In genomic region chr16:17896091-17896490, GRCm38 (mm10) we compare ENCODE assay signal across 33 mouse cellular contexts. TPM values are rescaled to one million over a fixed set of nuclear protein-coding genes. Genes with fewer than 3 reads are reported as not detected.
"Had no signal": no experiment of that assay in that cellular context is flagged by ENCODE, and none has a peak within 500 bp of the region (broad histone marks: within the 10 kb centered on the region; RNA-seq: fewer than 3 reads in every experiment).

No protein-coding gene starts in this region.

- H3K4me3 ChIP-seq: gastrocnemius, adult 2 months; heart, adult 2 months; heart, embryonic 10.5 days; heart, embryonic 12.5 days; hindbrain, embryonic 10.5 days; hindbrain, embryonic 12.5 days; intestine, embryonic 15.5 days; kidney, embryonic 15.5 days; limb, embryonic 13.5 days; limb, embryonic 15.5 days; liver, embryonic 12.5 days had no signal

- H3K27ac ChIP-seq: gastrocnemius, adult 2 months; heart, adult 2 months; heart, embryonic 10.5 days; hindbrain, embryonic 10.5 days; hindbrain, embryonic 12.5 days; hindbrain, embryonic 14.5 days; intestine, embryonic 15.5 days; kidney, embryonic 15.5 days; kidney, postnatal 0 days; limb, embryonic 13.5 days; limb, embryonic 15.5 days; liver, embryonic 12.5 days had no signal

- H3K9me3 ChIP-seq: heart, embryonic 10.5 days; heart, embryonic 12.5 days; hindbrain, embryonic 10.5 days; hindbrain, embryonic 12.5 days; intestine, embryonic 15.5 days; kidney, embryonic 15.5 days; limb, embryonic 13.5 days; limb, embryonic 15.5 days; liver, embryonic 12.5 days had no signal

- H3K4me2 ChIP-seq: heart, embryonic 12.5 days; hindbrain, embryonic 12.5 days; hindbrain, embryonic 14.5 days; intestine, embryonic 15.5 days; kidney, embryonic 15.5 days; limb, embryonic 13.5 days; limb, embryonic 15.5 days; liver, embryonic 12.5 days had no signal

- H3K27me3 ChIP-seq: heart, embryonic 12.5 days; hindbrain, embryonic 12.5 days; intestine, embryonic 15.5 days; kidney, embryonic 15.5 days; limb, embryonic 13.5 days; limb, embryonic 15.5 days had no signal

- ATAC-seq: hindbrain, embryonic 16.5 days; inflammation-experienced regulatory T-cells, adult 6 months; intestine, embryonic 15.5 days; intestine, postnatal 0 days; liver, embryonic 12.5 days had no signal

- DNase-seq: gastrocnemius, adult 2 months; gastrocnemius, postnatal 10 days; gastrocnemius, postnatal 25 days; heart, adult 2 months; heart, postnatal 10 days; heart, postnatal 4 days; kidney, adult 2 months; kidney, adult 9 months; kidney, postnatal 14 days; kidney, postnatal 36 days; layer of hippocampus, adult 9-11 months; layer of hippocampus, postnatal 36 days; left cerebral cortex, postnatal 4 days had no signal

- H3K9ac ChIP-seq: heart, embryonic 12.5 days; hindbrain, embryonic 12.5 days; hindbrain, embryonic 14.5 days; intestine, embryonic 15.5 days; kidney, embryonic 15.5 days; limb, embryonic 13.5 days; limb, embryonic 15.5 days; liver, embryonic 12.5 days had no signal

RNA-seq across cellular contexts. Expression of gene Tssk1, which starts 2.1 kb away (rescaled TPM):
- polyA plus RNA-seq: heart, embryonic 10.5 days; heart, embryonic 14.5 days; hindbrain, embryonic 10.5 days; hindbrain, embryonic 16.5 days; intestine, embryonic 15.5 days; kidney, embryonic 15.5 days; limb, embryonic 11.5 days; limb, embryonic 15.5 days; liver, embryonic 12.5 days had no signal

RNA-seq across cellular contexts. Expression of gene Tssk2, which starts 2.3 kb away (rescaled TPM):
- polyA plus RNA-seq: frontal cortex, adult 2 months; heart, embryonic 10.5 days; heart, embryonic 12.5 days; heart, embryonic 14.5 days; heart, embryonic 16.5 days; hindbrain, embryonic 10.5 days; hindbrain, embryonic 14.5 days; intestine, embryonic 15.5 days; intestine, postnatal 0 days; kidney, embryonic 15.5 days; kidney, postnatal 0 days; large intestine, adult 2 months; limb, embryonic 11.5 days; limb, embryonic 13.5 days; limb, embryonic 15.5 days; liver, adult 2 months; liver, embryonic 12.5 days had no signal

RNA-seq across cellular contexts. Expression of gene Gm20518, which starts 4.6 kb away (rescaled TPM):
- polyA plus RNA-seq: heart, embryonic 14.5 days; intestine, postnatal 0 days; liver, embryonic 12.5 days had no signal
